Mouse (Mus musculus) ES-Bruce4 (cell line): ENCODE measurements around the gene Ssh1.

Experiments
- CTCF ChIP-seq: IDR thresholded peaks from one replicate; pipeline ENCODE4 v1.8.1; 2011; ENCODE audit warnings: low read depth, low read length
- EP300 ChIP-seq: IDR thresholded peaks from 2 replicates; pipeline ENCODE4 v1.6.1; 2011; ENCODE audit warnings: low read depth, low read length; ENCODE audit not compliant: insufficient read depth
- POLR2A ChIP-seq: IDR thresholded peaks from one replicate; pipeline ENCODE4 v1.8.1; 2011; ENCODE audit warnings: low read length; ENCODE audit not compliant: insufficient read depth

GRCm38 (mm10) chr5:113968371-113968770, 25.3 kb downstream of the Ssh1 start:
- no peak for TF ChIP-seq CTCF
- TF ChIP-seq POLR2A = no peak
- no peak for TF ChIP-seq EP300
